Mouse (Mus musculus) heart, postnatal 36 days (tissue): ENCODE results near the gene Thoc6. TPM values are rescaled to one million over a fixed set of nuclear protein-coding genes. Genes with fewer than 3 reads are reported as not detected.

Experiments used
- DNase-seq, 2 experiments: peaks; one replicate each; pipeline ENCODE4 v3.0.0; 2021 to 2022
- intact Hi-C: fragments of 180-260 bp; cut with DNase I; formaldehyde crosslinking; loops from one replicate; pipeline ENCODE4 v1.15.1; 2025
- total RNA-seq, 2 experiments: library from RNA; stranded (reverse); gene quantifications; 2 replicates each; pipeline ENCODE4 v1.2.3; 2021

Gene Thoc6
- total RNA-seq, 2 experiments from 2014 or later = 11.6 to 11.7 TPM

GRCm38 (mm10) chr17:23679127-23679835, 5.6 kb upstream of the Thoc6 start, which contains the start of gene Cldn6:
Gene Cldn6 (plus strand): TSS chr17:23679249.
- no peak for DNase-seq
- intact Hi-C loops = no loop called here

DNA sequence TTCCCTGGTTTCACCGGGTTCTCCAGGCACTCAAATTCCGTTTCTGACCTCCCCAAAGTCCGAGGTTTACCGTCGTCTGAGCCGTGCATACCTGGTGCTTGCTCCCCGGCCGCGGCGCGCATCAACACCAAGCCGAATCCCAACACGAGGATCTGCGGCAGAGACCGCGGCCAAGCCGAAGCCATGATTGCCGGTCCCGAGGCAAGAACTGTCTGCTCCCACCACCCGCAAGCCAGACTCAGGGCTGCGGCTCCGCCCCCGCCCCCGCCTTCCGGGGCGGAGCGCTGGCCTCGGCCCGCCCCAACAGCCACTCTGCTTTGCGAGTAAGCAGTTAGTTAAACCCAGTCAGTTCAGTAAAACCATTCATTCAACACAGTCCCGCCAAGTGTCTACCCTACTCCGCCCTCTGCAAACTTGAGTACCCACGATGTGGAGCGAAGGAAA, 3.6 kb upstream of the Thoc6 start, which contains the start of gene Tnfrsf12a:
Gene Tnfrsf12a (minus strand): TSS at position 233 of the 444 bp plus-strand sequence.
- intact Hi-C loops = loop anchor here (1.0 kb wide), 1 partner anchor 23 kb away; no protein-coding TSS in a partner anchor
- peak; percentile 86 to 89 for DNase-seq

DNA sequence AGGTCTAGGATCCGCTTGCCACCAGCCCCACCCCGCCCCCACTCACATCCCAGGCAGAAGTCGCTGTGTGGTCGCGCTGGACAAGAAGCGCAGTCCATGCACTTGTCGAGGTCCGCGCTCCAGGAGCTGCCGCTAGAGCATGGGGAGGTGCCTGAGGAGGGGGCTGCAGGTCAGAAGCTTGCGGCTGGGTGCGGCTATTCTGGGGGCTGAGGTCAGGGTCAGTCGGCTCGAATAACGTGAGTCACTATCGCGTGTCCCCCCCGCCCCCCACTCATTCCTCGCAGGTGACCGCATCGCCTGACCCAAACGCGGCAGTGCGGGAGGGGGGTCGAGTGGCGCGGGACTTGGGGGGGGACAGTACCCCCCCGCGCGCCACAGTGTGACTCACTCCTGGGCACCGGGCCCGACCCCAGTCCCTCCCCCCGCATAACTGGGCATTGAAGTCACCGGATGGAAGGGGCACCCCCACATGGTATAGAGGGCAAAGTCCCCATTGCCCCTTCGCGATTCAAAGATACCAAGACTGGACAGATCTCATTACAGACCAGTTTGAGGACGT, 2.9 kb upstream of the Thoc6 start:
- DNase-seq = peak; percentile 60 to 72
- intact Hi-C loops = loop anchor here (1.0 kb wide), 1 partner anchor 24 kb away; no protein-coding TSS in a partner anchor

GRCm38 (mm10) chr17:23675564-23676281, 2.0 kb upstream of the Thoc6 start:
- intact Hi-C loops = no loop called here
- peak; percentile 47 to 59 for DNase-seq

DNA sequence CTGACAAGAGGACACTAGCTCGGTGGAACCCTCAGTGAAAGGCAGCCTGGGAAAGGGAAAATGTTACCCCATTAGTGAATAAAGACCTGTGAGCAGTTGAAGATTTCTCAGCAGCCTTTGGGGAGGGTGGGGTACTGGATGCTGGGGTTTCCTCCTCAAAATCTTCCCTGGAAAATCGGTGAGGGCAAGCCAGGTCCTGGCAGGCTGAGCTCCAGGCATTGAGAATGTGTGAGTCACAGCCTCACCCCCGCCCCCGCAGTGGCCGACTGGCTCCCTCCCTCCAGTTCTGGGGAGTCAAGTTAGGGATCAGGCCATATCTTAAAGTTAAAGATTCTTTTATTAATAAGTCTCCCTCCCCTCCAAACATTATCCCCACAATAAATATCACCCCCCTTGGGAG, 1.4 kb upstream of the Thoc6 start:
- DNase-seq = peak; percentile 54 to 61
- intact Hi-C loops = no loop called here

DNA sequence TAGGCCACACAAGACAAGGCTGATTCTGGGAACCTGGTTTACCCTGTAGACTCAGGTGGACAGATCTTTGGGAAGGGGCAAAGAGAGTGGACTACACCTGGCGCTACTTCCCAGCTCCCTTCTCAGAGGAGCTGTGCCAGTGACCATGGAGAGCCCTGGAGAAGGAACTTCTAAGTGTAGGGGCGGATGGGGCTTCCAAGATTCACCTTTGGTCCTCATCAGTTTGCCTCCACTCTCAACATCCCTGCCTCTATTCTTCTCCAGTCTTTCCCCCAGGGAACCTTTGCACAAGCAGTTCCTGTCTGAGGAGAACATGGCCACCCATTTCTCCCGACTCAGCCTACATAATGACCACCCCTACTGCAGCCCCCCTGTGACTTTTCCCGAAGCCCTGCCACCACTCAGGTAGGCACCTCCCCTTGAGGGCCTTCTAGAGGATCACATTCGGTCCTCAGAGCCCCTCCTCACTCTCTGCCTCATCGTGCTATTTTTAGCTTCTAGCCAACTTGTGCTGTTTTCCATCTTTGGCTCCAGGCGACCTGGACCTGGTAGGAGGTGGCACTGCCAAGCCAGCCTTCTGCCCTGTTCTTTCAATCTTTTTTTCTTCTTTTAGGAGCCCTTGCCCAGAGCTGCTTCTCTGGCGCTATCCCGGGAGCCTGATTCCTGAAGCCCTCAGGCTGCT, 730 bp upstream of the Thoc6 start:
- intact Hi-C loops = no loop called here
- peak; percentile 26 to 47 for DNase-seq

- no peak for DNase-seq
- intact Hi-C loops = no loop called here
Measured at GRCm38 (mm10) chr17:23672761-23673160, 921 bp downstream of the Thoc6 start.

DNA sequence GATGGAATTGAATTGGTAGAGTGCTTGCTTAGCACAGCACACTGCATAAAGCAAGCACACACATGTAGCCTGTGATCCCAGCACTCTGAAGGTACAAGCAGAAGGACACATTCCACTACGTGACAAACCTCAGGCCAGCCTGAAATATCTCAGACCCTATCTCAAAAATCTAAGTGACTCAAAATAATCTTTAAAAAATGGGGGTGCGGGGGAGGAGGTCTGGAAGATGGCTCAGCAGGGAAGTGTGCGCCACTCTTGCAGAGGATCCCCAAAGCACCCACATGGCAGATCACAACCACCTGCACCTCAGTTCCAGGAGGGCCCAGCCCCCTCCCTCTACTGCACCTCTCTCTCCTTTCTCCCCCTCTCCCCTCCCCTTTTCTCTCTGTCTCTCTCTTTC, 2.2 kb downstream of the Thoc6 start:
- DNase-seq = no peak
- intact Hi-C loops = no loop called here

- no peak for DNase-seq
- intact Hi-C loops = no loop called here
Measured at GRCm38 (mm10) chr17:23670516-23671074, 3.1 kb downstream of the Thoc6 start.

DNA sequence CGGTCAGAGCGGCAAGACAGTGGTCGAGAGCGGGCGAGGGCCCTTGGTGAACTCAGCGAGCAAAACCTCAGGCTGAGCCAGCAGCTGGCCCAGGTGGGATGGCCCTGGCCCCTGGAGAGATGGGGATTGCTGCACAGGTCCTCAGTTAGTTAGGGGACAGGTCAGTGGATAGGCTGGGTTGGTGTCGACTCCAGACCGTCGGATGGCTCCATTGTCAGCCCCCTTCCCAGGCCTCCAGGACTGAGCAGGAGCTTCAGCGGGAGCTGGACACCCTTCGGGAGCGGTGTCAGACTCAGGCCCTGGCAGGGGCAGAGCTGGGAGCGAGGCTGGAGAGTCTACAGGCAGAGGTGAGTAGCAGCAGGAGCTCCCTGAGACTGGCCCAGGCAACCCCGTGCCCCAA, 8.2 kb downstream of the Thoc6 start:
- intact Hi-C loops = no loop called here
- no peak for DNase-seq

DNA sequence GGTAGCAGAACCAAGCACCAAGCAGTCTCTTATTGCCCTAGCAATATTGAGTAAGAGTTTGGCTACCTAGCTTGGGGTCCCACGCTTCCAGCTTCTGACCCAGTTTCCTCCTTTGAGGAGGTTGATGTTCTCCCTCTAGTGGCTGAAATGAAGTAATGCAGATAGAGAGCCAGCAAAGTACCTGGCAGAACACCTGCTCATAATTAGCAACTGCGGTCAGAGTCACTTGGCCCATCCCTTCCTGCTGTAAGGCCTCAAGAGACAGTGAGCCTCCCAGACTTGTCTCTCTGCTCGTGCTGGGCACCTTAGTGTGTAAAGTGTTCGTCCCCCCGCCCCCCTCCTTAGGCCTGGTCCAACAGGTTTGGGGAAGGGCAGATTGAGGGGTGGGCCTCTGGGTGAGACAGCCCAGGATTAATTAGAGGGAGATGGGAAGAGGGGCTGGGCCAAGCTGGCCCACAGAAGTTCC, 9.1 kb downstream of the Thoc6 start:
- intact Hi-C loops = no loop called here
- DNase-seq = no peak

- no peak for DNase-seq
Measured at GRCm38 (mm10) chr17:23661526-23661925, 12.2 kb downstream of the Thoc6 start.

GRCm38 (mm10) chr17:23660876-23661200, 12.8 kb downstream of the Thoc6 start:
- DNase-seq = no peak
- intact Hi-C loops = loop anchor here (2.0 kb wide), 1 partner anchor 46 kb away; no protein-coding TSS in a partner anchor

More at GRCm38 (mm10) chr17:23661526-23661925, 12.2 kb downstream of the Thoc6 start:
- intact Hi-C loops = loop anchor here (2.0 kb wide), 1 partner anchor 45 kb away; no protein-coding TSS in a partner anchor

GRCm38 (mm10) chr17:23660117-23660875, 13.4 kb downstream of the Thoc6 start, which contains the start of gene Bicdl2:
Gene Bicdl2 (plus strand): TSS chr17:23660506.
- peak in 1 of 2 experiments; percentile 52 for DNase-seq
- intact Hi-C loops = loop anchor here (2.0 kb wide), 1 partner anchor 47 kb away; no protein-coding TSS in a partner anchor

DNA sequence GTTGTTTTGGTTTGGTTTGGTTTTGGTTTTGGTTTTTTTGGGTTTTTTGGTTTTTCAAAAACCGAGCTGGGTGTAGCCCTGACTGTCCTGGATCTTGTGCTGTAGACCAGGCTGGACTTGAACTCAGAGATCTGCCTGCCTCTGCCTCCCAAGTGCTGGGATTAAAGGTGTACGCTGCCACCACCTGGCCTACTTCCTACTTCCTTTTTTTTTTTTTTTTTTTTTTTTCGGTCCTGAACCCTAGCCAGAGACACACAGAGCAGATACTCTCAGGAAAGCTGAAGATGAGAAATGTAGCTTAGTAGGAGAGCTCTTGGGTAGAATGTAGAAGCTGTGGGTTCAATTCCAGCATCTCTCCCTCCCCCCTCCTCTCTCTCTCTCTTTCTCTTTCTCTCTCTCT, 15.2 kb downstream of the Thoc6 start:
- no peak for DNase-seq
- intact Hi-C loops = no loop called here

GRCm38 (mm10) chr17:23654410-23654809, 19.3 kb downstream of the Thoc6 start:
- no peak for DNase-seq
- intact Hi-C loops = no loop called here

GRCm38 (mm10) chr17:23654001-23654400, 19.7 kb downstream of the Thoc6 start:
- intact Hi-C loops = no loop called here
- DNase-seq = no peak

- intact Hi-C loops = no loop called here
- no peak for DNase-seq
Measured at GRCm38 (mm10) chr17:23653324-23653723, 20.4 kb downstream of the Thoc6 start.

DNA sequence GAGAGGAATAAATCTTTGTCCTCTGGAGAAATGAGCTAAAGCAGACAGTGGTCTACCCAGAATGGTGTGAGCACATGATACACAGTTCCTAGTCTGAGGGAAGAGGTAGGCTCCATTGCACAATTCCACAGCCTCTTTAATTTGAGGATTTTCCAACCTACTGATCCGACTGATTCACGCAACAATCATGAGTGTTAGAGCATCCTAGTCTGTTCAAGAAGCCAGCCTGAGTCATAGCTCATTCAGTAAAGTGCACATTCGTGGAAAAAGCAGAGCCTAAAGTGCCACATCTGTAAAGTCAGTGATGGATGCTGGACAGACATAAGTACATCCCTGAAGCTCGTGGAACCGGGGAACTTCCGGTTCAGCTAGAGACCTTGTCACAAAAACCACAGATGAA, 22.3 kb downstream of the Thoc6 start:
- intact Hi-C loops = no loop called here
- DNase-seq = no peak
